Mouse (Mus musculus): ENCODE data around the gene Dnm1l.

- no peak for TF ChIP-seq TCF12 (IDR thresholded peaks at IDR 0.05; ENCODE audit: insufficient read depth, poor library complexity, severe bottlenecking)
- peak; percentile 93 for TF ChIP-seq POLR2A (IDR thresholded peaks at IDR 0.05; ENCODE audit: insufficient read length, low read depth)
- peak; percentile 74 for TF ChIP-seq SRF (IDR thresholded peaks at IDR 0.05; ENCODE audit: control insufficient read depth, insufficient read length, low read depth)
- peak; percentile 7 for TF ChIP-seq MAX (IDR thresholded peaks at IDR 0.05; ENCODE audit: low read depth)
These were observed 56.2 kb downstream of the Dnm1l start, which contains the start of gene Yars2 for GRCm38 (mm10) chr16:16302369-16303137.

Measured in myocyte (in vitro differentiated cells).